Mouse (Mus musculus) 416B (cell line): Measurements from ENCODE around the gene Slc38a6.

Experiments used
- DNase-seq: peaks from one replicate; pipeline ENCODE4 v3.0.0; 2011; ENCODE audit warnings: low read depth

Slc38a6 gene

DNA sequence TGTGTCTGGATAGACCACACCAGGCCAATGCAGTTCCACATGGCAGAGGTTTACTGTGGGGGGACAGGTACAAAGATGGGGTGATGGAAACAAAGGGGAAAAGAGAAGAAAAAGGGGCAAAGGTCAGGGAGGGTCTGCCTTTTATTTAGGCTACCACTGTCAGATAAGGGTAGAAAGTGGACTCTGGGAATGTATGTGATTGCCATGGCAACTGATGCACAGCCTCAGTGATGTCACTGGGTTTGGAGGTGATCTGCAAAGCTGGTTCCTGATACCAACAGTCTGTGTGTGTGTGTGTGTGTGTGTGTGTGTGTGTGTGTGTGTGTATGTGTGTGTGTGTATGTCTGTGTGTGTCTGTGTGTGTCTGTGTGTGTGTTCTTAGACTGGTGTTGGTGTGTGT lies 106.4 kb downstream of the Slc38a6 start:
- no peak for DNase-seq

DNA sequence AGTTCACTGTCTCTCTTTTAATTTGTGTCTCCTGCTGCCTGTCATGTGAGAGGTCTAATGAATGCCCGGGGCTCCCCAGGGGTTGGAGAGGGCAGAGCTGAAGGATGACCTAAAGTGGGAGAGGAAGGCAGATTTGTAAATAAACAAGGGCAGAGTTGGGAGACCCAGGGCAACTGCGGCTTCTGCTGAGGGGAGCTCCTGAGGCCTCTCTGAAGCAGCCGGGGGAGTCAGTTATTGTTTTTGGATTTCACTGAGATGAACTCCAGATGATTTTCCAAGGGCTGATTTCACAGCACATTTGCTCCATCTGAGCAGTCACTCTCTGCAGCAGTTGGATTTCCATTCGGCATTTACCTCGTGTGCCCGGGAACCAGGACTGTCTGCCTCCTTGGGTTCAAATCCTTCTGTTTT lies 107.3 kb downstream of the Slc38a6 start:
- DNase-seq = no peak

DNA sequence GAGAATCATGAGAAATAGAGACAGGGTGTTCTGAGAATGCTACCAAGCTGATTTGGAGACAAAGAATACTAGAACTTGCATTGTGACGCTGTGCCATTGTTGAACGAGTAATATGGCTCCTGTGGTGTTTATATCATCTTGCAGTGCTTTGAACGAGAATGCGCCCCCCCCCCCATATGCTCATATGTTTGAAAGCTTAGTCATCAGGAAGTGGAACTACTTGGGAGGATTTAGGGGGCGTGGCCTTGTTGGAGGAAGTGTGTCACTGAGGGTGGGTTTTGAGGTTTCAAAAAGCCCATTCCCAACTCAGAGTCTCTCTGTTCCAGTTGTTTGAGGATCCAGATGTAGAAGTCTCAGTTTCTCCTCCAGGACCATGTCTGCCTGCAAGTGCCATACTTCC lies 108.0 kb downstream of the Slc38a6 start:
- DNase-seq = peak; percentile 62

DNA sequence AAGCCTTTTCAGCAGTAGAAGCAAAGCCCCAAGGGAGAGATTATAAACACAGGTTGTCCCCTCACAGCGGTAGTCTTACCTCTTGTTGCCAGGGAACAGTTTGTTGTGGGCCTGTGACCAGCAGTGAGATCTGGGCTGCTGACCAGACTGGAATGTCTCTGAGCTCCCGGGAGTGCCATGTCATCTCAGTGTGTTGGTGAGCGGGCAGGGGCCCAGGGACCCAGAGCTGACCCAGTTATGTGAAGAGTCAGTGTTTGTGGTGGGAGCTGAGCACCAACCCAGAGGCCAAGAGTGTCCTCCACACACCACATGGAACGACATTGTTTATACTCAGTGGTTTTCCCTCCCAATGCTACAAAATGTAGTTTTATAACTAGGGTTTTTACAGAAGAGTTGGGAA lies 112.8 kb downstream of the Slc38a6 start:
- DNase-seq = no peak

DNA sequence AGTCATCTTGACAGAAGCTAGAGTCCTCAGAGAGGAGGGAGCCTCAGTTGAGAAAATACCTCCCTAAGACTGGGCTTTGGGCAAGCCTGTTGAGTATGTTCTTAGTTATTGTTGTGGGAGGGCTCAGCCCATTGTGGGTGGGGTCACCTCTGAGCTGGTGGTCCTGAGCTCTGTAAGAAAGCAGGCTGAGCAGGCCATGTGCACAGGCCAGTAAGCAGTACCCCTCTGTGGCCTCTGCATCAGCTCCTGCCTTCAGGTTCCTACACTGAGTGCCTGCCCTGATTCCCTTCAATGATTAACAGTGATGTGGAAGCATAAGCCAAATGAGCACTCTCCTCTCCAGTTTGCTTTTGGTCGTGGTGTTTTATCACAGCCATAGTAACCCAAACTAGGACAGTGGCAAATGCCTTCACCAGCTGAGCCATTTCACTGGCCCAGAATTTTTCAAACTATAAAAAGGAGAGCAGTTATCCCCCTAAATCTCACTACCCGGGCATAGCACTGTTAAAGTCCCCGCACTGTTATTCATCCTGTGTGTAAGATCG lies 114.0 kb downstream of the Slc38a6 start:
- no peak for DNase-seq

DNA sequence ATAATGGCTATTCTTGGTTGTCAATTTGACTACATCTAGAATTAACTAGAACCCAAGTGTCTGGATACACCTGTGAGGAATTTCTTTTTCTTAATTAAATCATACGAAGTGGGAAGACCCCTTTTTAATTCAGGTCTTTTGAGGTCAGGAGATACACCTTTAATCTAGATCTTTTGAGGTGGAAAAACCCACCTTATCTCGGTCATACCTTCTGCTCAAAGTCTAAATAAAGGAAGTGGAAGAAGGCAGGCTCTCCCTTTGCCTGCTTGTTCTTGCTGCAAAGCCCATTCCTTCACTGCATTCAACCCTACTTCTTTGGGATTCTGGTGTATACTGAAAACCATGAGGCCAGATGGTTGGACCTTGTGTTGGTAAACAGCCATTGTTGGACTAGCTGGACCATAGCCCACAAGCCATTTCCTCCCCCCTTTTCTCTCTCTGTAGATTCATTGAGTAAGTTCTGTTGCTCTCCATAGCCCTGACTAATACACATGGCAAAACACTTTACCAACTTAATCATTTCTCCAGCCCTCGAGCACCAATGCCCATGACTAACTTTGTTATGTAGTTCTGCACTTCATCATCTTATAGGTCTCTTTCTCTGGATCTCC lies 115.0 kb downstream of the Slc38a6 start:
- DNase-seq = no peak

DNA sequence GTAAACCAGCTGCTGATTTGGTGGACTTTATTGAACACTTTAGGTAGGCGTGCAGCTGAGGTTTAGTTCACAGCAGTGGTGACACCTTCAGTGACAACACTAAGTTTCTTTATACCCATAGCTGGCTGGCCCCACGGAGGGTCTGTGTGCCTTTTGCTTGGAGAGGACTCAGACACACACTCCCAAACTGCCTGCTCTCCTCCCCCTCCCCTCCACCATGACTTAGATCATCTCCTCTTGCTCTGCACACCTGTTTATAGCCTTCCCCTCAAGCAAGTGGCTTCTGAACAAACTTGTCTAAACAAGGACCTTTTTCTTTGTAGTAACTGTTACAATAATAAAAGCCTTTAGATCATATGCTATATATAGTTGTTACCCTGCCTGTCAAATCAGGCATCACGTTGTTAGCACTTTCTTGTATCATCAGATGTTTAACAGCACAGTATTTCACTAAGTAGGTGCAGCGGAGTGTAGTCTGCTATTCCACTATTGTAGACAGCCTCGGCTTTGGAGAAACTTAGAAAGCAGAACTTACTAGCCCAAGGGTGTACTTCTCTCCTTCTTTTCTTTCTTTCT lies 115.6 kb downstream of the Slc38a6 start:
- no peak for DNase-seq

DNA sequence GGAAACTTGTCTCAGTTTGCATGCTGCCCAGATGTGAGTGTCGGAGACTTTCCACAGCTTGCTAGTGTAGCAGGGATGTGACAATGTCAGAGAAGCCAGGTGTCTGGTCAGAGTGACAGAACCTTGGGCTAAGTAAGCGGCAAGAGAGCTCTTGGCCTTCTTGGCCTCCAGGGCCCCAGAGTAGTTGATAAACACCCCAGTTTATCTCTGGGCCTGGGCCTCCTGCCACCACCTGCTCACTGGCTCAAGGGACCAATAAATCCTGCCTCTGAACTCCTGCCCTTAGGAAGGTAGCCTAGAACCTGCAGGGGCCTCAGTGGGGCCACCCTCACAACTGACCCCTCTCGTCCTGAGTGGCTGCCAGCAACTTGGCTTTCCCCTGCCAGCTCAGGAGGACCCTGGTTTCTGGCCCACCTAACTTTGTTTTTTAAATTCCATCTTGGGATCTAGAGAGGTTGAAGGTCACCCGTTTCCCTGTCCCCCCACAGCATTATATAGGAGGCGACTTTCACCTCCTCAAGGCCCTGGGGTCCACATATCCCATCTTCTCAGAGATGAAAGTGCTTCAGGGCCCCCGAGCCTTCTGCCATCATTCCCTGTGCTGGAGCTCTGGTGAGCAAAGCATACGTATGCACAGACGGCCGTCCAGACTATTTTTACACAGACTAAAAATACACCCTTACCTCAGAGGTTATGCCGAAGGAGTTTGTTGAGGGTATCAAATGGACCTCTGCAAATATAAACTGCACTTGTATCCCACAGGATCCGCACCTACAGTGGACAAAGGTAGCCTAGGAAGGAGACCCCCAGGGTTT lies 116.5 kb downstream of the Slc38a6 start:
- no peak for DNase-seq
